Mouse (Mus musculus): ENCODE results near the gene Borcs6.
"Not testable (repeated sequence)": the region's sequence is repeated elsewhere in the genome, so short reads cannot be mapped to it uniquely, and the experiment has no call there.

Gene Borcs6

DNA sequence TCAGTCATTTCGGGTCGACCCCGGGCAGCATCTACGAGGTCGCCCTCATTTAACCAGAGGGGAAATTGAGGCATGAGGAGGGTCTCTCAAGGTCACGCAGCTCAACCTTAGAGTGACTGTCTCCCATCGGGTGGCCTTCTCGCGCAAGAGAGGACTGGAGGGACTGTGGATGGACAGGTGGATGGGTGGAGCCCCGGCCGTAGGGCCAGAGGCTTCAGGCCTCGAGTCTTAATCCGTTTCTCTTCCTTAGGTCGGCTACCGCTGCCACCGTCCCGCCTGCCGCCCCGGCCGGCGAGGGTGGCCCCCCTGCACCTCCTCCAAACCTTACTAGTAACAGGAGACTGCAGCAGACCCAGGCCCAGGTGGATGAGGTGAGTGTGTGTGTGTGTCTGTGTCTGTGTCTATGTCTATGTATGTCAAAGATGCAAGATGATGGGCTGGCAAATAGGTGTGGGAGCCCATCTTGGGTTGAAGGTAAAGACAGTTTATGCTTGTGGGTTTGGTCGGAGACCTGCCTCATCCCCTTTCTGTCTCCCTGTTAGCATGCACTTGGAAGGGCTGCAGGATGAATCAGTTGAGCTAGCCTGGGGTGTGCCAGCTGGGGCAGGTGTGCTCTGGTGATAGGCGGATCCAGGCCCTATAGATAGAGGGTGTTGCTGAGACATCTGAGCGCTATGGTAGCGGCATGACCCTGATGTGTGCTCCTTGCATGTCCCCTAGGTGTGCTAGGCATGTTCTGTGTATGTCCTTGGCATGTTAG is 29.5 kb downstream of the Borcs6 start:
- DNase-seq (ENCODE audit: low spot score in 2 of 2), result peak in 1 of 2 experiments; percentile 36

DNA sequence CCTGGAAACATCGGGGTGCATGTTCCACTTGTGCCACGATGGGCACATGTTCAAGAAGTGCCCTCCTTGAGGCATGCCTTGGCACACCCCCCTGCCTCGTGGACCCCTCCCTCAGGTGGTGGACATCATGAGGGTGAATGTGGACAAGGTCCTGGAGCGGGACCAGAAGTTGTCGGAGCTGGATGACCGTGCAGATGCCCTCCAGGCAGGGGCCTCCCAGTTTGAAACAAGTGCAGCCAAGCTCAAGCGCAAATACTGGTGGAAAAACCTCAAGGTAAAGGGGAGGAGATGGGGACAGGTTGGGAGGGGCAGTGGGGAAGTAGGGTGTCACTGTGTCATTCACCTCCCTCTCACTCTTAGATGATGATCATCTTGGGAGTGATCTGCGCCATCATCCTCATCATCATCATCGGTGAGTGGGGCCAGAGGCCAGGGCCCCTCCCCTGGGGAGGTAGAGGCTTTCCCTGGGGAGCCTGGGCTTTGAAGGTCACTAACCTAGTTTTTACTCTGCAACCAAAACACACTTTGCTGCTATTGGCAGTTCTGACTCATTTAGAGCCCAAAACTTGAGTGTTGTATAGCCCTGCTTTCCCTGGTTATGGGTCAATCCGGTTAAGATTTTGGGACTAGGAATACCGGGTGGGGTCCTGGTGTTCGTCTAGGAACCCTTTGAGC is 30.2 kb downstream of the Borcs6 start:
- DNase-seq (ENCODE audit: low spot score in 2 of 2), result peak in 1 of 2 experiments; percentile 35

DNA sequence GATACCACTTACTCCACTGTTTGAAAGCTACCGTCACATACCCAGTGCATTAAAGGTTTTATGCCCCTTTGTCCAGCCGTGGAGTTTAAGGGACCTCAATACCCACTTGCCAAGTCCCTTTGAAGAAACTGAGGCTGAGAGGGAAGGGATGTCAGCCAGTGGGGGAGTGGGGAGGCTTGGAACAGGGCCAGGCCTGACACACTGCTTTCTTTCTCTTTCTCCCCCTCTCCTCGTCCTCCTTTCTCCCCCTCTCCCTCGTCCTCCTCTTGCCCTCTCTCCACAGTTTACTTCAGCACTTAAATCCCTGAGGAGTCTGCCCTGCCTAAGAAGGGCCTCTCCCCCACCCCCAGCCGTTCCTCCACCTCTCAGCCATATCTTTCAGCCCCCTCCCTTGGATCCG is 30.9 kb downstream of the Borcs6 start:
- DNase-seq (ENCODE audit: low spot score in 2 of 2), result no peak

DNA sequence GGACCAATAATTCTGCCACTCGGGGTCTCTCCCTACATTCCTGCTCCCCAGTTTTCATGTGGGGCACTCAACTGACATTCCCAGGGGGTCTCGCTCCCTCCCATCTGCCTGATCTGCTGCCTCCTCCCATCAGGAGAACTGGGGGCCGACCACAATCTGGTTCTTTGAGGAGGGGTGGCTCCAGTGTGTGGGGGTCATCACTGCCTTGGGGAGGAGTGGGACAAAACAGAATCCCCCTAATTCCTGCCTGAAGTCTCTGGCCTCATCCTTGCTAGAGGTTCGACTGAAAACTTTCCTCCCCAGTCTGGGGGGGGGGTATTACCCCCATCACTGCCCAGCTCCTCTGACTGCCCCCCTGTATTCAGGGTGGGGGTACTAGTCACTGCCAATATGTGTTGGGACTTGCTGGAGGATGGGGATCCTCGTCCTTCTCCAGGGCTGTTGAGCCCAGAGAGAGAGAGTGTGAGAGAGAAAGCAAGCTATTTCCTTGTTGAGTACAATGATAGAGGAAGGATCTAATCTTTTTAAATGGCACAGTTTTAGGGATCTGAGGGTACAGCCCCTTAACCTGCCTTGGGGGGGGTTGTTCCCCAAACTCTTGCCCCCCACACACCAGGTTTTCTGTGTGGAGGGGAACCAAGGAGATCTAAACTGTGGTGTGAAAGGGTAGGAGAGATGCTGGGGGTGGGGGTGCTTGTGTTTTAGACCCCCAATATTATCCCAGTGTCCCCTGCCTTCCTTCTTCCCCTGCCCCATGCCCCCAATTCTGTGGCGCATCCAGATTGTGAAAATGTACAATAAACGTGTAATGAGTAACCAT is 32.3 kb downstream of the Borcs6 start:
- DNase-seq (ENCODE audit: low spot score in 2 of 2), result no peak

DNA sequence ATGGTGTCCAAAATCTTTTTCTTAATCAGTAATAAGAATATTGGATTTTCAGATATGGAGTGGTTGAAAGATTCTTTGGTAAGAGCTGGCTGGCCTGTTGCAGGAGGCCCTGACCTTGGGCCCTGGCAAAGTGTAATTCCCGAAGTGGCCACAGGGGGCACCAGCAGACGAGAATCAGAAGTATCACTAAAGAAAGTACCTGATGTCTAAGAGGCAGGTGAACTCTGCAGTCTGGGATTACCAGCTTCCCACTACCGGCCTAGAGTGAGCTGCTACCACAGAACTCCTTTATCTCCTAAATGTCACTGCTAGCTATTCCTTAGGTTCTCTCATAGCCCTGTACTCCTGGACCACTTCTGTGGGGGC is 32.9 kb downstream of the Borcs6 start:
- DNase-seq (ENCODE audit: low spot score in 2 of 2), result peak; percentile 54 to 76

DNA sequence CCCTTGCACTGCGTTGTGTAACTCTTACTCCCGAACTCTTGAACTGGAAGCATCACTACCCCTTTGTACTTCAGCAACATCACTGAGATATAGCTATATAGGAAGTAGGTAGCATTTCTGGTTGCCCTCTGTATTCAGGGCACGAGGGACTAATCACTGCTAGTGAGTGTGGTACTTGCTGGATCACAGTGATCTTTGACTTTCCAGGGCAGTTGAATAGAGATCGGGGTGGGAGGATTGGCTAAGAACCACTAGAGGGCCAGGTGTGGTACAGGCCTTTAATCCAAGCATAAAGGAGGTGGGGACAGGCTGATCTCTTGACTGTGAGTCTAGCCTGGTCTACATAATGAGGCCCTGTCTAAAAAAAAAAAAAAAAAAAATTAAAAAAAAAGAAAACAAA is 33.4 kb downstream of the Borcs6 start:
- no peak for DNase-seq (ENCODE audit: low spot score in 2 of 2)

DNA sequence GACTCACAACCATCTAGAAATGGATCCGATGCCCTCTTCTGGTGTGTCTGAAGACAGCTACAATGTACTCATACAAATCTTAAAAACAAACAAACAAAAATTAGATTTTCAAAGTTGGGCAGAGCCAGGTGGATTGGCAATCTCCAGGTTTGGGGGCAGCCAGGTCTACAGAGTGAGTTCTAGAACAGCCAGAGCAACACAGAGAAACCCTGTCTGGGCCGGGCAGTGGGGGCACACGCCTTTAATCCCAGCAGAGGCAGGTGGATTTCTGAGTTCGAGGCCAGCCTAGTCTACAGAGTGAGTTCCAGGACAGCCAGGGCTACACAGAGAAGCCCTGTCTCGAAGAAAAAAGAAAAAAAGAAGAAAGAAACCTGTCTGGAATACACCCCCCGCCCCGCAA is 34.3 kb downstream of the Borcs6 start:
- not testable (repeated sequence) for DNase-seq (ENCODE audit: low spot score in 2 of 2)

DNA sequence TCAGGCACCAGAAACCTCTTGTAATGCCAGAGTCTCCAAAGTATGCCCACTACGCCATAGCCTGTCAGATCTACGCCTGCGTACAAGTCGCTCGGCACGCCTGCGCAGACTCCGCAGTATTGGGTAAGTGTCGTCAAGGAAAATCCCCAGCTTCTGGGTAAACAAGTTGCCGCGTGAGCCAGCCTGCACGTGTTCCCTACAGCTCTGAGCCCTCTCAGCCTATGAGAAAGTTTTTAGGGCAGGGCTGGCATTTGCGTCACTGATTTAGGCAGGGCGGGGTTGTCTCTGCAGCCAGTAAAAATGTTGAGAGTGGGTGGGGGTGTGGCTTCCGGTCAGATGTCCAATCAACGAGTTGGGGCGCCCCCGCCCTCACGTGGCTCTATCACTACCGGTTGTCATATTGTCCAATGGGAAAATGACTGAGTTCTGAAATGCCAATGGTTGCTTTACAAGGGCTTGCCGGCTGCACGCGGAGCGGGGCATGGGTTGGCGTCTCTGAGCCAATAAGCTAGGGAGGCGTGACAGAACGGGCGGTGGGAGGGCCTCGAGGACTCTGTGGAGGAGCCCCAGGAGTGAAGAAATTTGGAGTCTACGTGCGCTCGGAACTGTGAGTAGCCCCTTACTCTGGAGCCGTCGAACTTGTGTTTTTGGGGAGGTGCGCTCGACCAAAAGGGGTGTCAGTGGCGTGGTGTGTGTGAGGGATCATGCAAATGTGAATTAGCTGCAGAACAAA is 35.3 kb downstream of the Borcs6 start, which contains the start of gene Per1:
TSS of gene Per1 (plus strand) at position 521 of the 733 bp plus-strand sequence.
- peak; percentile 100 for DNase-seq (ENCODE audit: low spot score in 2 of 2)

DNA sequence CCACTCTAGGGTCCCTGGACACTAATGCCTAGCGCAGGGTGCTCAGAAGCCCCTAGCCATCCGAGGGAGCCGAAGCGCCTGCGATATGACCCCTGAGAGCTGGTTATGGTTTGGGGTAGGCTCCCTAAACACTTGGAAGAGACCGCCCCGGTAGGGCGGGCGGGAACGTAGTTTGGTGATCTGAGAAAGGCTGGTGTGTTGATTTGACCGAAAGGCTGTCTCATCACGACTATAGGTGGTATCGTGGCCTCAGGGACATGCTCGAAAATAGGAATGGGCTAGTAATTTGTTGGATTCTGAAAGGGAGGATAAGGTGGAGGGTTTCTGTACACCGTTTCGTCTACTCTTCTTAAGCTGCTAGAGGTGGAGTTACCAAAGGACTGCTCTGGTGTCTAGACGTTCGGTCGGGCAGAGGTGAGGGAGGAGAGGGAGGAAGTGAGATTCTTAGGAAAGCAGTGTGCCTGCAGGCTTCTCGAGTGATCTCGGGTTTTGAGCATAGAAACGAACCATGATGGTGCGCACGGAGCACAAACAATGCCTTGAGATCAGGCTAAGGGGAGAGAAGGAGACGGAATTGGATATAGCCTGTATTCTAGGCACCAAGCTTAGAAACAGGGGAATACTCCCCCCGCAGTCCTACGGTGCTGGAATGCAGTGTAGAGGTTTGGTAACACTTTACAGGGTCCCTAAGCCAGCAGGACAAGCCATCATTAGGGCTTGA is 36.2 kb downstream of the Borcs6 start:
- peak in 1 of 2 experiments; percentile 29 for DNase-seq (ENCODE audit: low spot score in 2 of 2)

DNA sequence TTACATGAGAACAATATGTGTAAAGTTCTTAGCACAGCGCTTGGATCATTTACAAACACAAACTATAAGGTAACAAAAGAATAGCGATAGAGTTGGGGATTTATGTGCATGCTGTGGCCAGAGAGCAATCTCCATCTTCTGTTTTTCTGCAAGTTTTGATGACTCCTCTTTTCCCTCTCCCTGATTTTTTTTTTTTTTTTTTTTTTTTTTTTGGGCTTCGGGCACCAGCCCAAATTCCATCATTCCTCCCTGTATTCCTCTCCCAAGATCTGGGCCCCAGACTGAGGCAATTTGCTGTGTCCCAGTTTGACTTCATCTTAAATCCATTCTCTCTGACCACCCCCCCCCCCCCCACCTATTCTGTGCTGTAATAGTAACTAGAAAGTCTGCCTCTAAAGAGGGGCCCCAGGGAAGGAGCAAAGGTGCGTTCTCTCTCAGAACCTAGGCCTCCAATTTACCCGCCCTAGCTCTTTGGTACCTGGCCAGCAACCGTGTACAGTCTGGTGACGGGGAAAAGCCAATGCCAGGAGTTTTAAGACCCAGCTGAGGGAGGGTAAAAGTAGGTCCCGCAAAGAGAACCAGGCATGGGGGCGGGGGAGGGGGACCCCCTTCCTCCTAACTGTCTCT is 37.0 kb downstream of the Borcs6 start:
- DNase-seq (ENCODE audit: low spot score in 2 of 2), result no peak

DNA sequence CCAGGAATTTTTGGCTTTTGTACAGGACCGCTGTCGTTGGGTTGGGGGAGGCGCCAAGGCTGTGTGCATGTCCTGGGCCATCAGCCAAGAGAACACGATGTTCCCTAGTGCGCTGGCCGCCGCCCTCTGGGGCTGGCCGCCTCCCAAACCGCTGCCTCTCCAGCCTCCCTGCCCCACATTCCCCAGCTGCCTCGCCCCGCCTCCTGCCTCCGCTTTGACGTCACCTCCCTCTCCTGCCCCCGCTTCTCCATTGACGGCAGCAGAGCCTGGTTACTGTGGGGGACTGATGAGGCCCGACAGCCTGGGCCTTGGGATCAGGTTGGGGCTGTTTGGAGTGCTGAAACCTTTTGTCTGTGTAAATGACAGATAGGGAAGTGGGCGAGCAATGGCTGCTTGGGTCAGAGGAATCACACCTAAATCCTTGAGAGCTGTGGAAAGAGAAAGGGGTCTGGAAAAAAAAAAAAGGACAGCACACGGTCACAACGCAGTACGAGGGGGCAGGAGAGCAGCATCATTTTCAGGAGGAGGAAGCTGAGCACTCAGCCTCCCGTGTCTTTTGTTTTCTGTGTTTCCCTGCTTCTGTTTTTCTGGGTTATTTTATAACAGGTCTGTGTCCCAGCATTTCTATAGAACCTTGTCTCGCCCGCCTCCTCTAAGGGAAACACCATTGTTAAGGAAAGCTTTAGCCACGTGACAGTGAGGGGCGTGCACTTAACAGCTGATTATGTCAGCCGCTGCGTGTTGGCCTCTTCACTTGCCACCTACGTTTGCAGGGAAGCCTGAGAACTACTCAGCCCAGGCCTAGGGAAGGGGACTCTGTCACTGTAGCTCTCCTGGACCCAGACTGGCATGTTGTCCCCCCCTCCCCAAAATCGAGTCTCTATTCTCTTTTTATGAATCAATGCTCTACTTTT is 37.7 kb downstream of the Borcs6 start:
- DNase-seq (ENCODE audit: low spot score in 2 of 2), result peak; percentile 94 to 97

DNA sequence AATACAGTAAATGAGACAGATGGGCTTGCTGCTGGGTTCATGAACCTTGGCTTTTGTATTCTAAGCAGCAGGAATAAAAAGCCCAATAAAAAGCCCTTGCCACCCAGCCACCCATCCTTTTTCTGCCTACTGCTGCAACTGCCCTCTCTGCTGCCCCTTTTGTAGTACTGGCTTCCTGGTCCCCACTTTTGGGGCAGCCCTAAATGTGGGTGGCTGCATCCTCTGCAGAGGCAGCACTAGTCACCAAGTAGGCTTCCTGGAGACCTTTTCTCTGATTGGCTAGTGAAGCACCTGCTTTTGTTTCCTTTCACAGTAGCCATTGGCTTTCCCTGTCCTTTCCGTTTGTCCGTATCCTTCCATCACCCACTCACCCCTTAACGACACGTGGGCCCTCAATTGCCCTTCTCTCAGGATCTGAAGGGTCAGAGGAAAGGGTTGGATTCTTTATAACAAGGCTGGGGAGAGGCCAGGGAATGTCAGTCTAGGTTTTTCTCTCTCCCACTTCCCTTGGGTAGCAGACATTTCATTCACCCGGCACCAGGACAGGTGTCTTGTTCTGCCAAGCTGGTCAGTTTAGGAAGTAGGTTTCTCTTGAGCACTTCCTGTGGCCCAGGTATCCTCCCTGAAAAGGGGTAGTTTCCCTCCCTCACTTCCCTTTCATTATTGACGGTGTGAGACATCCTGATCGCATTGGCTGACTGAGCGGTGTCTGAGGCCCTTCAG is 38.7 kb downstream of the Borcs6 start:
- DNase-seq (ENCODE audit: low spot score in 2 of 2), result no peak

DNA sequence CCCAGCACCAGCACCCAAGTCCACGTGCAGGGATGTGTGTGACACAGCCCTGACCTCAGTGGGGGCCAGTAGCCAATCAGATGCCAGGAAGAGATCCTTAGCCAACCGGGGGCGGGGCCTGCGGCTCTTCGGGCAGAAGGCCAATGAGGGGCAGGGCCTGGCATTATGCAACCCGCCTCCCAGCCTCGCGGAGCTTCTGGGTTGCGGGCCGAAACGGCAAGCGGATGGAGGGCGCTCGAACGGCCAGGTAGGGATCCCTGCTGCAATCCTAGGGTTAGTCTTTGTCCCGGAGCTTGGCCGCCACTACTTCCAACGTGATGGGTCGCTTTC is 39.2 kb downstream of the Borcs6 start:
- peak; percentile 93 to 95 for DNase-seq (ENCODE audit: low spot score in 2 of 2)

DNA sequence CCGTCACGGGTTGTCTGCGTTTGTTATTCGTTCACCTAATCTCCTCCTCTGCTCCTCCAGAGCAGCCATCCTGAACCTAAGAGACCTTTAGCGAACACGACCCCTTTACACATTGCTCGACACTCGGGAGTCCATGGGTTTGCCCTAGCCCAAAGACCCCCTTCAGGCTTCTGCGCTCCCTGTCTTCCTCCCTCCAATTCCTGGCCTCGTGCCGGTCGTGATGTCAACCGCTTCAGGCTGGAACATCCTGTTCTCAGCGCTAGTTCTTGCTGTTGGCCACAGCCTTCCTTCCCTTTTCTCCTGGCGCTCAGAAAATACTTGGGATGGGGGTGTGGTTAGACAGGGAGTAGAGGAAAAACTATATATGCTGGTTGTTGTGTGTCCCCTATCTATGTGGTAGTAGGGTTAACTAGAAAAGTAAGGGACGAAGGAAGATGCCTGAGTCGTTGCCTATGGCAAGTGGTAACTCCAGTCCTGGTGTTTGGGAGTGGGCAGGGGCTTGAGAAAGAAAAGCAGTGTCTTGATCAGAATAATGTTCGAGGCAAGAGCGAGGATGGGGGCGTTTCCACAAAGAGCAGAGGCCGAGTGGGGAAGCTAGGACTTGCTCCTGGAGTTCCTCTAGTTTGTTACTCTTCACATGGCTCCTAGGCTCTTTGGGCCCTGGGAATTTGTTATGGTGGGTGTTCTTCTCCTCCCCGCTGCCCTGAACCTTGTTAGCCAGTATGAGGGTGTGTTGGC is 39.8 kb downstream of the Borcs6 start:
- peak in 1 of 2 experiments; percentile 72 for DNase-seq (ENCODE audit: low spot score in 2 of 2)

DNA sequence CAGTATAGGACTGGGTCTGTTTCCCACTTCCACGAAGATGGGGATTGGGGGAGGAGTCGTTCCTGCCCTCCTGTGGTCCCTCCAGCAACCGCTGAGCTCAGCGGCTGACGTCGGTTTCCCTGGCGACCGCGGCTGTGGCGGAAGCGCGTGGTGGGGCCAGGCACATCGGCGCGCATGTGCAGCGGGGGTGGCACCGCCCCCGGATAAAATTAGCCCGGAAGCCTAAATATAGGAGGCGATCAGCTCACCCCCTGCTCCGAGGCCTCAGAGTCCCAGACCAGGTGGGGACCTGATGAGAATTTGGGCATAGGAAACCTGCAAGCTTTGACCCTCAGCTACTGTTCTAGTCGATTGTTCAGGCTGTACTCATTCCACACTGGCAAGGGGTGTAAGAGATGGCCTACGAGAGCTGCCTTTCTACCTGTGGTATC is 40.4 kb downstream of the Borcs6 start:
- DNase-seq (ENCODE audit: low spot score in 2 of 2), result peak; percentile 88 to 92

DNA sequence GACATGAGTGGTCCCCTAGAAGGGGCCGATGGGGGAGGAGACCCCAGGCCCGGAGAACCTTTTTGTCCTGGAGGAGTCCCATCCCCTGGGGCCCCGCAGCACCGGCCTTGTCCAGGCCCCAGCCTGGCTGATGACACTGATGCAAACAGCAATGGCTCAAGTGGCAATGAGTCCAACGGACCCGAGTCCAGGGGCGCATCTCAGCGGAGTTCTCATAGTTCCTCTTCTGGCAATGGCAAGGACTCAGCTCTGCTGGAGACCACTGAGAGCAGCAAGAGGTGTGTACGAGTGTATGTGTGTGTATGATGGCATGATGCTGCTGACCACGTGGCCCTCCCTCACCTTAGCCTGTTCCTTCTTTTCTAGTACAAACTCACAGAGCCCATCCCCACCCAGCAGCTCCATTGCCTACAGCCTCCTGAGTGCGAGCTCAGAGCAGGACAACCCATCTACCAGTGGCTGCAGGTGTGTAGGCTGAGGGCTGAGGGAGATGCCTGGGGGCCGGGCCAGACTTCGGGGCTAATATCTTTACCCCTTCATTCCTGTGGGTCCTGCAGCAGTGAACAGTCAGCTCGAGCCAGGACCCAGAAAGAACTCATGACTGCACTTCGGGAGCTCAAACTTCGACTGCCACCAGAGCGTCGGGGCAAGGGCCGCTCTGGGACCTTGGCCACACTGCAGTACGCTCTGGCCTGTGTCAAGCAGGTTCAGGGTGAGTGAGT is 41.3 kb downstream of the Borcs6 start:
- DNase-seq (ENCODE audit: low spot score in 2 of 2), result peak; percentile 13 to 54

DNA sequence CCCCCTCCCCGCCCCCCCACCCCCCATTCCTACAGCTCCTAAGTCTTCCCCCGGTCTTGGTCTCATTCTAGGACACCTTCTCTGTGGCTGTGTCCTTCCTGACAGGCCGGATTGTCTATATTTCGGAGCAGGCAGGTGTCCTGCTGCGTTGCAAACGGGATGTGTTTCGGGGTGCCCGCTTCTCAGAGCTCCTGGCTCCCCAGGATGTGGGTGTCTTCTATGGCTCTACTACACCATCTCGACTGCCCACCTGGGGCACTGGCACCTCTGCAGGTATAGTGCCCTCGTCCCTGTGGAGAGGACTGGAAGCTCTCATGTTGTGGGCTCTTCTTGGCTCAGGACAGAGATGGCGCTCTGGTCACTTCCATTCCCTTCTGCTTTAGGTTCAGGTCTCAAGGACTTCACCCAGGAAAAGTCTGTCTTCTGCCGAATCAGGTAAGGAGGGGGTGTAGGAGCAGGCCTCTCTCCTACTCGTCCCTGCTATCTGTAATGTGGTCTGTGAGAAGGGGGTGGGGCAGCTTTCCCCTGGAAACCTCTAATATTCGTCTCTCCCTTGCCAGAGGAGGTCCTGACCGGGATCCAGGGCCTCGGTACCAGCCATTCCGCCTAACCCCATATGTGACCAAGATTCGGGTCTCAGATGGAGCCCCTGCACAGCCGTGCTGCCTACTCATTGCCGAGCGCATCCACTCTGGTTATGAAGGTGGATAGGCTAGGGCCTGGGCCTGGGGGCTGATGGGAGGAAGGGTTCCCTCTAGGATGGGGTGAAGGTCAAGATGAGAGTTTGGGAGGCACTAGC is 42.3 kb downstream of the Borcs6 start:
- peak in 1 of 2 experiments; percentile 7 for DNase-seq (ENCODE audit: low spot score in 2 of 2)

Measured in frontal cortex, postnatal 10 days (tissue).